Mouse (Mus musculus): ENCODE measurements at regions not wholly inside any gene's neighbourhood (a gene's known extent, or its start where the extent isn't known, plus 50 kb on each side); places are given as distances from the start of the nearest gene placed in this dataset.

DNA sequence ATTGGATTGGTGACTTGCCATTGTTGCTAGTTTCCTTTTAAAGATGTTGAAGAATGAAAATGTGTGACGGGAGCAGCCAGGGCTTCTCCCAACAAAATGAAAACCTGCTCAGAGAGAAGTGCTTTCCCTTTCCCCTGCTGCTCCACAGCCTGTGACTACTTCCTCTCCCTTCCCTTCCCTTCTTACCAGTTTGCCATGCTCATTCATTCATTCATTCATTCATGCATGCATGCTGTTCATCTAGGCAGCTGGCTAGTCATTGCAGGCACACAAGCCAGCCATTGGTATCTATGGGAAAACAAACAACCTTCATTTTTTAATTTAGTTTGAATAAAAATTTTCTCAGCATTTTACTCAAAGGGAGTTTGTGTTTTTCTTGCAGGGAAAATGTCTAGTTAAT, 116.3 kb downstream of the Zfp706 start:
- TF ChIP-seq CTCF (IDR thresholded peaks at IDR 0.05; ENCODE audit: borderline replicate concordance, control insufficient read depth, extremely low read depth, insufficient read depth, low read length, poor library complexity), result no peak
- no peak for TF ChIP-seq POLR2A (IDR thresholded peaks at IDR 0.05; ENCODE audit: control insufficient read depth, extremely low read depth, insufficient read depth, low read length, poor library complexity)

All from thymus, adult 2 months (tissue).